Mouse (Mus musculus) liver, postnatal 0 days (tissue): Measurements from ENCODE around the gene Ccl12.

Experiments
- CTCF ChIP-seq: sonication (generic); IDR thresholded peaks from 2 replicates; pipeline ENCODE4 v1.5.1; 2016; ENCODE audit warnings: antibody characterized with exemption, low read depth
- EP300 ChIP-seq: IDR thresholded peaks from 2 replicates; pipeline ENCODE4 v1.6.1; 2016; ENCODE audit warnings: antibody characterized with exemption, low read depth, mild to moderate bottlenecking

- TF ChIP-seq CTCF = no peak
- no peak for TF ChIP-seq EP300
Observed at GRCm38 (mm10) chr11:82109611-82110010, 8.0 kb downstream of the Ccl12 start.
